Mouse (Mus musculus) urinary bladder, postnatal 14 days (tissue): ENCODE data around the gene Rcan1.

Experiments used
- DNase-seq: peaks from one replicate; pipeline ENCODE4 v3.0.0; 2021; ENCODE audit warnings: low spot score

Gene Rcan1

DNA sequence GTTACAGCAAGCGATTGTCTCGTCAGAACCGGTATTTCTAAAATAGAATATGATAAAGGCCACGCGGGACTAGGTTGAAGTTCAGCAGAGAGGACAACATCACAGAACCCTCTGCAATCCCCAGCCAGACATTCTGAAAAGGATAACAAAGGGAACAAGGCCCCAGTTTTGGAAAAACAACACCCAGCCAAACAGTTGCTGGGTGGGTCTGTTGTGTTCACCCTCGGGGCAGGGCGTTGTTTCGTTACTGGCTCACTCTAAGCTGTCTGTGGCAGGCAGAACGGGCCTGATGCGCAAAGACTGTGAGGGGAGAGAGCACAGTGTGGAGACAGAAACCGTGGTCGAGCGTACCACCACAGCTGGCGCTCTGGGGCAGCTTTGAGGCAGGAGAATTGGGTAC lies 2.2 kb downstream of the Rcan1 start:
- no peak for DNase-seq

DNA sequence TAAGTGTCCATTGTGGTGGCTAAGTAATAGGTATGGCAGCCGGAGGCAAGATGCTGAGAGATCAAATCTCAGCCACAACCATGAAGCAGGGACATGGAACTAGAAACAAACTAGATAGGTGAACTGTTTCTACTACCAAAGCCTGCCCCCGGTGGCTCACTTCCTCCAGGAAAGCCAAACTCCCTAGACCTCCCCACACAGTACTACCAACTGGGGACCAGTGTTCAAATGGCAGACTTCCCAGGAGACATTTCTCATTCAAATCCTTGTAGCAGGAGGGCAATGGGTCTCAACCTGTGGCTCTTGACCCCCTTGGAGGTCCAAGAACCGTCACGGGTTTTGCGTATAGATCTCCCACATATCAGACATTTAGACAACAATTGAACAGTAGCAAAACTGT lies 3.6 kb downstream of the Rcan1 start:
- no peak for DNase-seq

DNA sequence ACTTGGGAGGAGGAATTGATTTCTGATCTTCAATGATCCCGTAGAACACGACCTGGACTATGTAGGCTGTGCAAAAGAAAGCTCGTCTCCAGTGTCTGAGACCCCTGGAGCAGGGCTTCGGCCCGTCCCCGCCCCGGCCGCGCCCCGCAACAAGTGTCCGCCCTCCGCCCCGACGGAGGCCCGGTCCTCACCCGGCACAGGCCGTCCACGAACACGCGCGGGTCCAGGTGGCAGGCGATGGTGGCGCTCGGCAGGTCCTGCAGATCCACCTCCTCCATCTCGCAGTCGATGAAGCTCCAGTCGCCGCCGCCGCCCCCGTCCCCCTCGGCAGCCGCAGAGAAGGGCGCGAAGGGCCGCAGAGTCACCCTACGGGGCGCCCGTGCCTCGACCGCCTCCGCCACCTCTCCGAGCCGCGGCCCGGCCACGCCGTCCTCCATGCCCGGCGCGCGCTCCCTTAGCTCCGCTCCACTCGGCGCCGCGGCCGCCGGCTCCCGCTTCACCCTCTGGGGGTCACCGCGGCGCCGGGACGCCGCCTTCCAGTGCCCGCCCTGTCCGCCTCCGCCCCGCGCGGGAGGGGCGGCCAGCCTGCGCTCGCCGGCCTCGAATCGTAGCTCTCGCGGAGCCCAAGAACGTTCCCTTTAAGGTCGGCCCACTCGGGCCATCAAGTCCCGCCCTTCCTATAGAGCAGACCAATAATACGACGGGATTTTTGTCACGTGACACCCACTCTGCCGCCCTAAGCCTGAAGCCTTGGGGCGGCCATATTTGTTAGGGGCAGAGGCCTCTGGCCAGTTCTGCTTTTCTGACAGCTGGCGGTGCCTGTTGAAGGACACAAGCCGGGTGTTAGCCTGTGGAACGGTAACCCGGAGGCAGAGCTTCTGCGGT lies 4.8 kb downstream of the Rcan1 start:
- DNase-seq, result peak; percentile 96

DNA sequence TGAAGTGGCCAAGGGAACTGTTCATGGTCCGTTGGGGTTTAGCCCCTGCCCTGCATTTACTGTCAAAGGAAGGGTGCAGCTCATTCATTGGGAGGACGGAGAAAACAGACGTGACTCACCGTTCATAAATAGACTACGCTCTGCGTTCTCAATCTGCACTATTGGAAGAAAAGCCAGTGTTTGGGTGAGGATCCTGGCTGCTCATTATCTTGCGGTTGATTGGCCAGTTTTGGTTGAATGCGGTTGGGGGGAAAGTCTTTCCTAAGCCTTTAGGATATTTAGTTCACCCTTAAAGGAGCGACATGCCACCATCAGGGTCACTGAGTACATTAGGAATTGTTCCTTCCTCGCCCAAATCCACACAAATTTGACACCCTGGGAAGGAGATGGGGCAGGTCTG lies 5.4 kb downstream of the Rcan1 start:
- DNase-seq, result no peak

DNA sequence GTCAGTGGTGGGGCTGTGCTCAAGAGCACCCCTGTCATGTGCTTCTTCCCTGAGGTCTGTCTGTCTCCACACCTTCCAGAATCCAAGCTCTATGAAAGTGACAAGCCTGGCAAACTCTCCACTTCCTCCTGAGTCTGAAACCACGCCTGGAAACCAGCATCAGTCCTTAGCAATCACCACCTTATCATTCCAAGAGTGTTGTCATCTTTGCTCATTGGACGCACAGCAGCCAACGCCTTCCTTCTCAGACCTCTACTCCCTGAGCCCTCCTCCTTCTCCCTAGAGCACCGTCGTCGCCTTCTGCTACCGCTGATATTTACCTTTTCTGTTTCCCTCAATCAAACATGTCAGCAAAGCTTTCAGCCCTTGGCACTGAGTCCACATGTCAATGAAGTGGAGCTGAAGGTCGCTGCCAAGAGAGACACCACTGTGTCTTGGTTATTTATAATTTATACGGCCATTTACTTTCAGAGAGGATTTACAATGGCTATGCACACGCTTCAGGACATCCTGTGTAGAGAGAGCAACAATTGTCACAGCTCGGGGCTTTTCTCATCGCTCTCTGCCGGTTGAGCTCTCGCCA lies 6.2 kb downstream of the Rcan1 start:
- no peak for DNase-seq

DNA sequence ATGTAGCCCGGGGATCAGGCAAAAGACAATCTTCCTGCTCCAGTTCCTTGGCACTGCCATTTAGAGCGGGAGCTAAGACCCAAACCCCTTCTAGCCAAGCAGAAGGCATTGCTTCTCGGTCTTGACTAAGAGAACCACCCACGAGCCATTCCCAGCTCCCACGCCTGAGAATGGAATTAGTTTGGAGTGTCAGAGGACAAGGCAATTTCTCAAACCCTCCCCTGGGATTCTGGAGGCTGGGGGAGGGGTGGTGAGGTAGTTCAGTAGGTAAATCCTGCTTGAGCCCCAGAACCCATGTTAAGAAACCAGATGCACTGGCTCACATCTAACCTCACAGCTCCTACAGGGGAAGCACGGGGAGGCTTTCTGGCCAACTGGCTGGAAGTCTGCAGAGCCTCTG lies 9.3 kb downstream of the Rcan1 start:
- DNase-seq, result no peak

DNA sequence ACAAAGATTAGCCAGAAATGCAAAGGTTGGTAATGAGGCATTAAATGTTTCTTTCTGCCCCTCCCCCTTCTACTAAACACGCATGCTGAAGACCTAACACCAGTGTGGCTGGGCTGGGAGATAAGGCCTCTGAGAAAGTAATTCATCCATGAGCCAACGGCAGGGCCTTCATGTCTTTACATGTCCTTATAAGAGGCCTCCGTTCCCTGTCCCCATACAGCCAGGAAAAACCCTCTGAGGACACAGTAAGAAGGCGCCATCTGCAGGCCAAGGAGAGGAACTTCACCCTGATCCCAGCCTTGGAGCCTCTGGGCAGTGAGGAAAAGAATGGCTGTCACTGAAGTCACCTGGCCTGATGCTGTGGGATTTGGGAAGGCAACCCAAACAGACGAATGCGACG lies 13.1 kb downstream of the Rcan1 start:
- peak; percentile 63 for DNase-seq

DNA sequence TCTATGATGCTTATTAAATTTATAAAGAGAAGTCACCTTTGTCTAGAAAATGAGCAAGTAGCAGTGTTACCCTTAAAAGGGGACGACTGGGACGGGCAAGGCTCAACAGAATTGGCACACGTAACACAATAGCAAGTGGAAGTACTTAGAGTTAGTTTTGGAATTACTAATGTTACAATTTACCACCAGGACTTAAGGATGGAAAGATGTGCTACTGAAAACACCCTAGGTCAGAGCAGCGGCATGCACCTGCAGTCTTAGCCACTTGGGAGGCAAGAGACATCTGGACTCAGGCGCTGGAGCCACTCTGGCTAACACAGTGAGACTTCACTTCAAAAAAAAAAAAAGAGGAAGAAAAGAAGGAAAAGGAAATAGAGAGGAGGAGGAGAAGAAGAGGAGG lies 14.7 kb downstream of the Rcan1 start:
- DNase-seq, result no peak

DNA sequence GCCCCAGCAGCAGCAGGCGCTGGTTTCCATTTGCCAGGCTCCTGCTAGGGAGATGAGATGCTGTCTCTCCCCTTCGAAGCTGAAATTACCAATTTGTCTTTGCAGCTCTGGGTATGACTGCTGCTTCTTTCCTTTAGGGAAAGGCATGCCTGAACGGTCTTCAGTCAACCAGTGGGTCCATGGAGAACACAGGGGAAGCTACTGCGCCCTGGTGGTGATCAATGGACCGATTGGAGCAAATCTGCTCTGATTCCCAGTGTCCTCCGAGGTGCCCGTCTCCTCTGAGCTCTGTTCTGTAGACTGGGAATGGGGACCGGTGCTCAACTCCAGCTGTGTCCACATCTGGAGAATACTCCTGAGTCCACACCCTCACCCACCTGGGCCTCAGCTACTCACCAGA lies 15.2 kb downstream of the Rcan1 start:
- no peak for DNase-seq

DNA sequence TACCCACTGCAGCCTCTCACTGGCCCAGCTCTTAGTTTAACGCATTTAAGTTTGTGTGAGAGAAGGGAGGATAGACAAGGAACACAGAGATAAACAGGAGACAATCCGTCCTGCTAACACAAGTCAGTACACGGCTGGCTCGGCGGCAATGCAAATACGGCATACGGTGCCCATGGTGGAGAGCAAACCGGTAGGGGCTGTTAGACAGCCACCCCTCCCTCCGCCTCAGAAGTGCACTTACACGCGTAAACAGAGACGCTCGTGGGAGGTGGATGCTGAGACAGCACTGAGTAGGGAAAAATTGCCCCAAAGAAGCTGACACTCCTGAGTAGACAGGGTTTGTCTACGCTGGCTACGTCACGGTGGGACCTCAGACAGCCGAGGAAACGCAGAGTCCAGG lies 16.2 kb downstream of the Rcan1 start:
- DNase-seq, result peak; percentile 61

DNA sequence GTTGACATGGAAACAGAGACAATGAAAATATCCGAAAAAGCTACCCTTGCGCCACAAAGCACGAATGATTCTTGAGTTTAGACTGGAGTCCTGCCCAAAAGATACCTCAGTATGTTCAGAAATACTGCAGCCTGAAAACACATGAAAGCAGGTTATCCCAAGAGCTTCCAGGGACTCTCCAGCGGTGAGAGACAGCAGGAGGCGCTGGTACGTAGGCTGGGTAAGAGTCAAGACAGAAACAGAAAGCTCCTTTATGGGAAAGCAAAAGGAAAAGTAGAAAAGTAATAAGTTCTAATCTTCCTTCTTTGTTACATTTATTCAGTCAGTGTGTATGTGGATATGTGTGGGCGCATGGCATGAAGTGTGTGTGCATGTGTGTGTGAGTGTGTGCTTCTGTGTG lies 16.7 kb downstream of the Rcan1 start:
- no peak for DNase-seq

DNA sequence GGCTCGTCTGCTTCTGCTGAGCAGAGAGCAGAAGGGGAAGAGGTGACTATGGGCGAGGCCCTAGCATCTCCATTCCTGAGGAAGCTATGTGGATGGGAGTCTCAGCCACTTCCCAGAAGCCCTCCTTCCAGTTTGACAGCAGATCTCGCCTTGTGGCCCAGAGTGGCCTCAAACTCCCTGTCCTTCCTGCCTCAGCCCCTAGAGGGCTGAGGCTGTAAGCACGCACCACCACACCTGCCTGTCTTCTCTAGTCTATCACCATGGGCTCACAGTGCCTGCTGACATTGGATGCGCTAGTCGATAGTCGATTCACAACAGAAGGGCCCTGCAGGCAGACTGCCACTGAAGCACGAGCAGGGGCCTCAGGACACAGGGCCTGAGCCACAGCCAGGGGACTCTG lies 18.1 kb downstream of the Rcan1 start:
- no peak for DNase-seq

DNA sequence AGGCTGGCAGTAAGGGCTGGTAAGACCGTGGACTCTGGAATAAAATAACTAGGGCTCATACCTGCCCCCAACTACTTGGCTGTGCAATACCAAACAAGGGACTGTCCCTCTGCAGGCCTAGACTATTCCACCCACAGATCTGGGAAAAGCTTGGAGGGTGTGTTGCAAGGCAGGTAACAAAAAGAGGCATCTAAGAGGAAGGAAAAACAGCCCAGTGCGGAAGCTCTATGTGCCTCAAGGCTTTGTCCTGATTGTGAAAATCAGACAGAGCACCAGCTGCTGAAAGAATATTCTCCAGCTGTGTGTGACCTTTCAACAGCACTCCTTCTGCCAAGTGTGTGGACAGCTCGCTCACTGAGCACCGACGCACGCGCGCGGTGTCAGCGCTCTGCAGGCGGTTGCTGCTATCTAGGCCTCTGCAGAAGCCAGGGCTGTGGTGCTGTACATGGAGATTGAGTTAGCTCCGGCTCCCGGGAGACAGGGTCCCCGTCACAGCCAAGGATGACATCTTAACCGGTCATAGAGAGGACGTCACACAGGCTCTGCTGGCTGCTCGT lies 19.1 kb downstream of the Rcan1 start:
- DNase-seq, result no peak

DNA sequence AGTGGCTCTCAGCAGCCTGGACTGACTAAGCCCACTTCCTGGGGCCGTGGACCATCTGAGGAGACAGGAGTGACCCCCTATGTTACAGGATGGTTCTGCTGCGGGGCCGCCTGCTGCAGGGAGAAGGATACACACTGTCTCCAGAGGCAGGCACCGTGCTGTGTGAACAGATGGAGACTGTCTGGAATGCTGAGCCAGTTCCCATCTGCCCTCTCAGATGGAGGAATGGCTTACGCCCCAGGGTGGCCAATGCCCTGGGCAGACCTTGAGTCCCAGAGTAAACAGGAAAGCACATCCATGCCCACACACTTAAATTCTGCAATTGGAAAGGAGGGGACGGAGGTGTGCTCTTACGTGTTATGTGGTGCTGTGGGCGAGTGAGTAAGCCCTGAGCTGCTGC lies 20.3 kb downstream of the Rcan1 start:
- DNase-seq, result no peak

DNA sequence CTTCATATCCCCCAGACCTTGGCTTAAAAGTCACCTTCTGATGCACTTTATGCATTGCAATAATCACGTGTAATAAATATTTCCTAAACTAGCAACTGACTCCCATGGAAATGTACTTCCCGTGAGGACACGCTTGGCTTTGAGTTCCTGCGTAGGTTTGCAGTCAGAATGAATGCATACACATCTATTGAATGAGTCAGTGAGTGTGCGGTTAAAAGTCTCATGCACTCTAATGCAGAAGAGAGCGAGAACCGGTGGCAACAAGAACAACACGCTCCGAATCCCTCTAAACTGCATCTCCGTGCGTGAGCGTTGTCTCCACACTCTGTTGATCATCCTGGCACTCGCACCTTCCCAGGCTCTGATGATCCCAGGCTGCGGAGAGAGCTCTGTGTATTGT lies 21.6 kb downstream of the Rcan1 start:
- no peak for DNase-seq

DNA sequence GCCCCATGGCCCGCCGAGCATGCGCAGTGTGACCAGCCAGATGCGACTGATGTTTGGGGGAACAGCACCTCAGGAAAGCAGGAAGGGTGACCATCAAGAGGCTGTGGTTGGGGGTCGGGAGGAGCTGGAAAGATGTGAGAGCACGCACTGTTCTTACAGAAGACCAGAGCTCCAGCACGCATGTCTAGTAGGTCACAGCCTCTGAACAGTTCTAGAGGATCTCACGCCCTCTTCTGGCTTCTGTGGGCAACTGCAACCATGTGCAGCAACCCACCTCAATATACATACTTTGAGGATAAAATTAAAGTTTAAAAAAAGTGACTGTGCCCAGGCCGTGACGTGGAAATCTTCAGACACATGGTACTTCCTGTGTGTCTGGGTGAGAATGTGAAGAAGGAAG lies 25.3 kb downstream of the Rcan1 start:
- peak; percentile 42 for DNase-seq

DNA sequence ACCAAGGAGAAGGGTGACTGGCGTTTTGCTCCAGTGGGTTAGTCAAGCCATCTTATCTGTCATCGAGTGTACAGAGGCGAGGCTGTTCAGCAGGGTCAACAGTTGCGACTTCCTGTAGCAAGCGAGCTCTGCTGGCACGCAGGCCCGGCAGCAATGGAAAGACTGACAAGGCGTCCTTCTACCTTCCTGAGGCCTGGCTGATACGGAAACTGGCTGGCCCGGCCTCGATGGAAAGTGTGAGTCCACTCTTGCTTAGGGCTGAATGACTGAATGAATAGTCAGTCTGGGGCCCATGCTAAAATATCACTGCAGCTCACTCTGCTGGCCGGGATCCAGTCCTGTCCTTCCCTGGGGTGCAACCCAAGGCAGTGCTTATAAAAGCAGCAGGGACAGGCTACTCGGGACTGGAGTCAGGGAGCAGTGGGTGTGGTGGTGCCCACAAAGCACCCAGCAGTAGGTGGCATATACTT lies 27.0 kb downstream of the Rcan1 start:
- peak; percentile 82 for DNase-seq

DNA sequence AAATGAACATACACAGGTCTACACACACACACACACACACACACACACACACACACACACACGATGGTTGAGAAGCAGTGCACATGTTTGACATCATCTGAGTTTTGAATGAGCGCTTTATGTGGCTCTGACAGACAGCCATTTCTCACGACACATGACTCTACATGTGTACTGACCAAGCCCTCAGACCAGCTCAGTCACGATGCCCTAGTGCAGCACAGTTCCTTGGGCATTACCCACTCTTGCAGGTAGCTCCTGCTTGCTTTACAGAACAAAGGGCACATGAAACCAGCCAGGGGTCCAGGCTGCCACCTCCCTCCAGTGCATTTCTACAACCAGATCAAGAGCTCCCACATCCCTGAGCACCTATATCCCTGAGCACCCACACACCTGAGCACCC lies 27.7 kb downstream of the Rcan1 start:
- no peak for DNase-seq

DNA sequence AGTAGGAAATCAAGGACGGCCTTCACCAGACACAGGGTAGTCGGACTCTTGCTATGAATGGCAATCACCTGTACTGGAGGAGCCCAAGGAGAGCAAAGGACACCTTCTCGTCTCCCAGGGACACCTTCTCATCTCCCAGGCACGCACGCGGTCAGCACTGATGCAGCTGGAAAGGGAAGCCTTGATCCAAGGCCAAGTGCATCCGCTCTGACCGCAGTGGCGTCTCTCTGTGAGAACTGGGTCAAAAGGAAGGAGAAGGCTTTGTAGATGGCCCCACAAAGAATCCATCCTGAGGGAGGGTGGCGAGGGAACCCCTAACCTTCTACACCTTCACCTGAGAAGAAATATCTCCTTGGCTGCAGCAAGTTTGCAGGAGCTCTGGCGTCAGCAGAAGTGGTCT lies 28.5 kb downstream of the Rcan1 start:
- DNase-seq, result no peak

DNA sequence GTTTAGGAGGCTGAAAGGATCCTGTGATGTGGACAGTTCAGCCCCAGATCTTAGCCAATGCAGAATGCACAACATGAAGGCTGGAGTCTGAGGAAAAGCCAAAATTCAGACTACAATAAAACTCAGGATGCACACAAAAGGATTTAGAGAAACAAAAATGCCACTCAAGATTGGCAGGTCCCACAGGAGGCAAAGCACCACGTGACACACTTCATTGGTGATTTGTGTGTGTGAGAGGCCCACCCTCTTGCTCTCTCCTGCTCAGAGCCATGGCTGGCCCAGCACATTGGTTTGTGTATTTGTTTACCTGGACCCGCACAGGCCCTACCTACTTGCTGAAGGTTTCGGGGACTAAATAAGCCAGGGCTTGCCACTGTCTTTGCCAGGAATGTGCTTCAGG lies 29.5 kb downstream of the Rcan1 start:
- DNase-seq, result no peak

DNA sequence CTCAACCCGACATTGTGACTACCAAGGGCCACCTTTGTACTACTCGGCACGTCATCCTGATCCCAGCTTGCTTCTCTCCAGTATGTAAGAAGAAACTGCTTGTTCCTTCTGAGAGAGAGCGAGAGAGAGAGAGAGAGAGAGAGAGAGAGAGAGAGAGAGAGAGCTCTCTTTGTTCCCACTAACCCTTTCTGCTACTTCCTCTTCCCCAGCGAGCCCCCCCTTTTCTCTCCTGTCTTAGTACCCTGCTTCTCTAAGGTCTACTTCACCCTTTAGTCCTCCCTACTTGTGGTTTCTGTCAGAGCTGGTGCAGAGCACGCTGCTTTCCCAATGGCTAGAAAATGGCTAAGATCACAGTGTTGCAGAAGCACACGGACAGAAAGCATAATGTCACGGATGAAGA lies 30.4 kb downstream of the Rcan1 start:
- DNase-seq, result no peak

DNA sequence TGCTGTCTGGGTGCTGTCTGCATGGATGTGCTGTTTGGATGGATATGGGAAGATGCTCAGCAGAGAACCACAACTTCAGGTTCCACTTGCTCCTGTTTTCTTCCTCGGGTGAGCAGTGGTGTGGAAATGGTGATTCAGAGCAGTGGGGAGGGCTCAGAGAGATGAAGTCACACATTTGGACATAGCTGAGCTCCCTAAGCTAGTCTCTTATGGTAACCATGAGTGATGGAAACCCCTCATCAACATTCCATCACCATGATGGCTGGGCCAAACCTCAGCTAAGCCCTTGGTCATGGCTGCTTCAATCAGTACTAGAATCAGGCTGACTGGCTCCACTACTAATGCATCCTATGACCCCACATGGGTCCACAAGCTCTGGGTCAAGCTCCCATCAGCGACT lies 30.9 kb downstream of the Rcan1 start:
- no peak for DNase-seq

DNA sequence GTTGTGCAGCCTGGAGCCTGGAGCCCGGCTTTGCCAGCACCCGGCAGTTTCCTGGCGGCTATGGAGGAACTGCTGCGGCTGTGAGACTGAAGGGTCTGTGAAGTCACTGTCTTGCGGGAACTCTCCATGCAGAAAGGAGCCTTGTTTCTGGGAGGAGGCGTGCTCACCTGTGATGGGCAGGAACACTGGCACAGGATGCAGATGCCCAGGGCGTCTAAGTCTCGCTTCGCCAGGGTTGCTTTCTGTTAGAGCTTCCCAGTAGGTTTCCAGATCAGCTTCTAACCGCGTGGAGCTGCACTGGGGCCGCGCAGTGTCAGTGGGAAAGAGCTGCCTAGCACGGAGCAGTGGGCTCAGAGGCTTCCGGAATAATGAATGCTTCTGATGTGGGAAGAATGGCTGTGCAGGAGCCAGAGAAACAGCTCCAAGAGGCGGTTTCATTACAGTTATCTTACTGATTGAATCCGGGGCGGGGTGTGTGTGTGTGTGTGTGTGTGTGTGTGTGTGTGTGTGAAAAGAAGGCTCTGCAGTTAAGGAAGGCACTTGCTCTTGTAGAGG lies 35.2 kb downstream of the Rcan1 start:
- no peak for DNase-seq
